Mouse (Mus musculus) MEL (cell line): Measurements from ENCODE around the gene 4930579F01Rik. TPM values are rescaled to one million over a fixed set of nuclear protein-coding genes. Genes with fewer than 3 reads are reported as not detected.

Source experiments
- DNase-seq: peaks from one replicate; pipeline ENCODE4 v3.0.0; 2011; ENCODE audit warnings: low read depth, low spot score
- H3K27ac ChIP-seq: 2 replicates; pipeline ENCODE4 v1.5.1; 2012; ENCODE audit warnings: low read depth, mild to moderate bottlenecking, control low read depth, low read length, moderate library complexity; ENCODE audit not compliant: control insufficient read depth
- H3K27me3 ChIP-seq, 2 experiments: fragments of 150-350 bp in 1 of 2; sonication (generic) in 1 of 2; 2 replicates each; pipeline ENCODE4 v1.6.1; 2012; ENCODE audit warnings: low read length in 2 of 2, mild to moderate bottlenecking in 2 of 2, improper control_type of control experiment in 1 of 2, moderate library complexity in 1 of 2; ENCODE audit not compliant: insufficient read depth in 2 of 2, control insufficient read depth in 1 of 2
- H3K36me3 ChIP-seq, 2 experiments: 2 replicates each; pipeline ENCODE4 v1.6.1; 2012 to 2014; ENCODE audit warnings: low read length in 2 of 2, improper control_type of control experiment in 1 of 2, inconsistent platforms in 1 of 2, mild to moderate bottlenecking in 1 of 2; ENCODE audit not compliant: insufficient read depth in 2 of 2, control insufficient read depth in 1 of 2
- H3K4me1 ChIP-seq, 2 experiments: fragments of 150-350 bp in 1 of 2; sonication (generic) in 1 of 2; 2 replicates each; pipeline ENCODE4 v1.6.1; 2012; ENCODE audit warnings: low read length in 2 of 2, improper control_type of control experiment in 1 of 2, mild to moderate bottlenecking in 1 of 2; ENCODE audit not compliant: insufficient read depth in 2 of 2, control insufficient read depth in 1 of 2
- H3K4me3 ChIP-seq, 2 experiments: fragments of 150-350 bp in 1 of 2; sonication (generic) in 1 of 2; 2 replicates each; pipeline ENCODE4 v1.5.1; 2012; ENCODE audit warnings: low read depth in 2 of 2, low read length in 2 of 2, mild to moderate bottlenecking in 2 of 2, moderate library complexity in 2 of 2, control low read depth in 1 of 2, improper control_type of control experiment in 1 of 2; ENCODE audit not compliant: control insufficient read depth in 1 of 2, insufficient read depth in 1 of 2
- H3K79me2 ChIP-seq: 2 replicates; pipeline ENCODE4 v1.6.1; 2012; ENCODE audit warnings: mild to moderate bottlenecking, low read length, moderate library complexity; ENCODE audit not compliant: control insufficient read depth, poor library complexity, insufficient read depth
- H3K9ac ChIP-seq: 2 replicates; pipeline ENCODE4 v1.6.1; 2012; ENCODE audit warnings: low read depth, mild to moderate bottlenecking, control low read depth, low read length, moderate library complexity; ENCODE audit not compliant: control insufficient read depth, poor library complexity, severe bottlenecking
- H3K9me3 ChIP-seq: fragments of 150-350 bp; sonication (generic); replicated peaks from 2 replicates; pipeline ENCODE4 v1.6.1; 2012; ENCODE audit warnings: mild to moderate bottlenecking, low read length, improper control_type of control experiment, moderate library complexity; ENCODE audit not compliant: insufficient read depth
- BHLHE40 ChIP-seq: IDR thresholded peaks from 2 replicates; pipeline ENCODE4 v1.6.1; 2012; ENCODE audit warnings: low read depth, mild to moderate bottlenecking, inconsistent platforms, low read length, improper control_type of control experiment, borderline replicate concordance
- CHD1 ChIP-seq: IDR thresholded peaks from 2 replicates; pipeline ENCODE4 v1.6.1; 2012; ENCODE audit warnings: low read depth, mild to moderate bottlenecking, inconsistent platforms, low read length, improper control_type of control experiment
- EP300 ChIP-seq, 2 experiments: IDR thresholded peaks; 2 replicates each; pipeline ENCODE4 v1.6.1; 2011; ENCODE audit warnings: improper control_type of control experiment in 2 of 2, low read length in 2 of 2, low read depth in 1 of 2, mild to moderate bottlenecking in 1 of 2
- ETS1 ChIP-seq: IDR thresholded peaks from 2 replicates; pipeline ENCODE4 v1.6.1; 2012; ENCODE audit warnings: low read depth, mild to moderate bottlenecking, inconsistent platforms, low read length, improper control_type of control experiment, moderate library complexity
- MAFK ChIP-seq: IDR thresholded peaks from 2 replicates; pipeline ENCODE4 v1.6.1; 2011; ENCODE audit warnings: low read depth, mild to moderate bottlenecking, low read length, improper control_type of control experiment, borderline replicate concordance
- NELFE ChIP-seq: IDR thresholded peaks from 2 replicates; pipeline ENCODE4 v1.6.1; 2011; ENCODE audit warnings: low read depth, low read length, improper control_type of control experiment
- NRF1 ChIP-seq: IDR thresholded peaks from 2 replicates; pipeline ENCODE4 v1.6.1; 2014; ENCODE audit warnings: low read depth, mild to moderate bottlenecking, inconsistent platforms, low read length, improper control_type of control experiment, moderate library complexity; ENCODE audit not compliant: poor library complexity, insufficient read depth, severe bottlenecking
- TBP ChIP-seq: IDR thresholded peaks from 2 replicates; pipeline ENCODE4 v1.8.0; 2011; ENCODE audit warnings: low read depth, low read length, improper control_type of control experiment
- TCF12 ChIP-seq: IDR thresholded peaks from 2 replicates; pipeline ENCODE4 v1.6.1; 2014; ENCODE audit warnings: low read depth, mild to moderate bottlenecking, inconsistent platforms, low read length, improper control_type of control experiment, moderate library complexity
- ZNF384 ChIP-seq: IDR thresholded peaks from 2 replicates; pipeline ENCODE4 v1.6.1; 2012; ENCODE audit warnings: low read depth, mild to moderate bottlenecking, inconsistent platforms, low read length, improper control_type of control experiment
- polyA plus RNA-seq, 2 experiments: library from polyadenylated mRNA; stranded (reverse) in 1 of 2; unstranded in 1 of 2; fragments of >175 nt in 1 of 2; fragments of >200 nt in 1 of 2; gene quantifications; 2 replicates each; pipeline versions ENCODE4 v1.2.1 to v1.2.4; 2012; ENCODE audit warnings: low replicate concordance in 2 of 2, low read depth in 1 of 2; ENCODE audit not compliant: insufficient read length in 2 of 2, insufficient read depth in 1 of 2, missing spikeins in 1 of 2
- total RNA-seq: library from RNA; depleted of rRNA; stranded (reverse); fragments of 300-350 nt; gene quantifications from 2 replicates; pipeline ENCODE4 v1.2.3, GENCODE M21; 2012

4930579F01Rik gene
- total and polyA plus RNA-seq, 3 experiments: not detected

DNA sequence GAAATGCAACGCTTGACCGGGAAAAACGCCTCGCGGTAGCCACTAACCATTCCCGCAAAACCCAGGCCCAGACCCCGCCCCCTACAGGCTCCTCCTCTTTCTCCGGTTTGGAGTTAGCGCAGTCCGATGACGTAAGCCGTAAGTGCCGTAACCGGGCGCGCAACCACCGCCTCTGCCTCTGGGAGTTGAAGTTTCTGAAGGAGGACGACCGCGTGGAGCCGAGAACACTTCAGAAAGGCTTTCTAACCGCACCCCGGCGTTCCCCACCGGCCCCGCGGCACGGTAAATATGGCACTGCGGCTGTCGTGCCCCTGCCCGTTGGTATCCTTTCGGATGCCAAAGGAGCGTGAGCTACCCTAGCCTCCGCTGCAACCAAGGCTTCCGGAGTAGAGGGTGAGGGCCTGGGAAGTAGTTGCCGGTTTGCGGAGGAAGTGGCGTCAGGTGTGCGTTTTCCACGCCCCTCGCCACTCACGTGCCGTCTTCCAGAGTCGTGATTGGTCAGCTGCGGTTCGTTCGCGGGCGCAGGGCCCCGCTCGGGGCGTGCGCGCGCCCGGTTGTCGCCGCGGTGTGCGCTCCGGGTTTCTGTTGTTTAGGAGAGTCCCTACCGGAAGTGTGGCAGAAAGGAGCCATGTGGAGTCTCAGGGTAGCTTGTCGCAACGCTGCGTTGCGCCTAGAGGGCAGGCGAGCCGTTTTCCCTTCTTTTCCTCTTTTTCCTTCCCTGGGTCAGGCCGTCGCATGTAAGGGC, 50.1 kb downstream of the 4930579F01Rik start, which contains the start of gene Trmt10a (continued):
- TF ChIP-seq NRF1: peak; percentile 57; the same call in 1 of the 2 replicates
- TF ChIP-seq TCF12: peak; percentile 64
- peak; percentile 22; the same call in 1 of the 2 replicates for TF ChIP-seq ETS1

- peak overlapping the region; percentile 100 for H3K27ac ChIP-seq
- TF ChIP-seq EP300 (IDR thresholded peaks at IDR 0.05; ENCODE audit: low read depth in 1 of 2, low read length in 2 of 2) (peak in 1 of 2 experiments; percentile 25; a peak in 1 of 4 replicates), ZNF384 (peak; percentile 13; the same call in 1 of the 2 replicates), MAFK (no peak), CHD1 (peak; percentile 96), BHLHE40 (no peak)
- DNase-seq: no peak
Measured at GRCm38 (mm10) chr3:138142733-138143314, 50.8 kb downstream of the 4930579F01Rik start.

DNA sequence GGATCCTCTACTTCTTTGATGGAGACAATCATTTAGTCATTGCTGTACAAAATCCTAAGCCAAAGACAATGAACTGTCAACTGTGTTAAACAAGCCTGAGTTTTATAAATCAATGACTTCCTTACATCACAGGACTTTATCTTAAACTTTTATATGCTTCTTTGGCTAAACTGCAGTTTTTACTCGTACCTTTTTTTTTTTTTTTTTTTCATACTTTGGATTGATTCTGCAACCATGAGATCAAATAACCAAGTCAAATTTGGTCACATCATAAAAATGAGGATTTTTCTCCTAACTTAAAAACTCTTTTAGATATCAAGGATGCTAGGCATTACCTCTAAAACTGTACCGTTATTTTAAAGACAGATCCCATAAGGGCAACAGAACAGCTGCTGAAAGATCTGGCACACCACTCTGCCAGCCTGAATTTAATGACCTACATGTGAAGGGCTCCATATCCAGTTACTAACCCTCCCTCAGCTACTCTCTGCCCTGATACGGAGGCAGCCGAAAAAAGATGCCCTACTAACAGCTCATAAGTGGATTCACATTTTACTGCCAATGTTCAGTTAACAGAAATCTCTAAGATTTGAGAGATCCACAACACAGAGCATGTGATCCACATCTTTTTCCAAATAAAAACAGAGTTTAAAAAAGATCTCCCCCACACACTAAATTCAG, 51.4 kb downstream of the 4930579F01Rik start:
- TF ChIP-seq TBP (0 out of 2 replicates have a peak, but pooled peaks have one; percentile 23), ZNF384 (peak; percentile 56), NELFE (no peak)
- Histone ChIP-seq H3K9ac (peak overlapping the region; percentile 94), H3K27ac (no peak overlapping the region), H3K4me1 (no peaks in the 10 kb centered on the region), H3K79me2 (peaks cover 8% of the 10 kb centered on the region; the same call in 1 of the 2 replicates), H3K9me3 (no peaks in the 10 kb centered on the region), H3K4me3 (peak overlapping the region; percentile 20 to 78), H3K36me3 (peaks cover 0 to 8% of the 10 kb centered on the region in 2 experiments; a peak in 2 of 4 replicates), H3K27me3 (no peaks in the 10 kb centered on the region)
- DNase-seq: peak; percentile 56

More at GRCm38 (mm10) chr3:138142733-138143314, 50.8 kb downstream of the 4930579F01Rik start:
- Histone ChIP-seq H3K27me3 (no peaks in the 10 kb centered on the region), H3K36me3 (peaks cover 0 to 8% of the 10 kb centered on the region in 2 experiments; a peak in 2 of 4 replicates), H3K9me3 (no peaks in the 10 kb centered on the region), H3K9ac (peak overlapping the region; percentile 94), H3K79me2 (peaks cover 8% of the 10 kb centered on the region; the same call in 1 of the 2 replicates), H3K4me3 (peak overlapping the region; percentile 78 to 95), H3K4me1 (no peaks in the 10 kb centered on the region)
